Mouse (Mus musculus): ENCODE results near the gene Opn1sw.

DNA sequence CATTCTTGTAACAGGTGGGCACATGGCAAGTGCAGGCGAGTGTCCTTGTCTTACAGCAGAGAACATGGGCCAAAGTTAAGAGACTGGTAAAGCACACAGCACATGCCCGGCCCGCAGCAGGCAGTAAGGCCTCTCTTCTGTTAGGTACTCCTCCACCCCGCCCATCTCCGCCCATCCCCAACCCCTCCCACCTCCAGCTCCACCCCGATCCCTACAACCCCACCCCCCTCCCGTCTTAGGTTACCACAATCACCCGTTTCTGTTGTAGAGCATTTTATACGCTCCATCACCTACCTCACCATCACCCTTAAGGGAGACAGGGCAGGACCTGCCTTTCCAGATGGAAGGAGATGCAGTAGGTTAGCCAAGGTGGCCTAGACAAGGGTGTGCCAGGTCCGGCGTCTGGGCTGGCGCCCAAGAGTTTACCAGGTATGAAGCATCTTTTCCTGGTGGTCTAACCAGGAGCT is at the start of gene Opn1sw:
- no peak for TF ChIP-seq CTCF (IDR thresholded peaks at IDR 0.05; ENCODE audit: low read depth, low read length)
- TF ChIP-seq POLR2A (IDR thresholded peaks at IDR 0.05; ENCODE audit: borderline replicate concordance, low read depth, low read length), result no peak

All from bone marrow macrophage, adult 2 months (primary cell).